Mouse (Mus musculus) neural tube, embryonic 13.5 days (tissue): ENCODE data around the gene Wfikkn2. TPM values are rescaled to one million over a fixed set of nuclear protein-coding genes. Genes with fewer than 3 reads are reported as not detected.
"Not testable (repeated sequence)": the region's sequence is repeated elsewhere in the genome, so short reads cannot be mapped to it uniquely, and the experiment has no call there.

ENCODE experiments used
- ATAC-seq: fragments of 200-750 bp; cut with Nextera tagmentation; 2 replicates; pipeline ENCODE4 v1.8.0; 2017; ENCODE audit warnings: low read depth, mild to moderate bottlenecking, moderate TSS enrichment, moderate library complexity
- H3K27ac ChIP-seq: fragments of 300-500 bp; sonication (generic); replicated peaks from 2 replicates; pipeline ENCODE4 v1.5.1; 2015; ENCODE audit warnings: moderate library complexity, mild to moderate bottlenecking, inconsistent platforms
- H3K27me3 ChIP-seq: fragments of 300-500 bp; sonication (generic); 2 replicates; pipeline ENCODE4 v1.6.1; 2015; ENCODE audit warnings: mild to moderate bottlenecking, inconsistent platforms
- H3K36me3 ChIP-seq: fragments of 300-500 bp; sonication (generic); 2 replicates; pipeline ENCODE4 v1.6.1; 2015; ENCODE audit warnings: mild to moderate bottlenecking, inconsistent platforms
- H3K4me1 ChIP-seq: fragments of 300-500 bp; sonication (generic); replicated peaks from 2 replicates; pipeline ENCODE4 v1.6.1; 2015; ENCODE audit warnings: inconsistent platforms
- H3K4me2 ChIP-seq: fragments of 300-500 bp; sonication (generic); 2 replicates; pipeline ENCODE4 v1.6.1; 2015; ENCODE audit warnings: inconsistent platforms, mild to moderate bottlenecking, moderate library complexity
- H3K4me3 ChIP-seq: fragments of 300-500 bp; sonication (generic); 2 replicates; pipeline ENCODE4 v1.5.1; 2015; ENCODE audit warnings: mild to moderate bottlenecking, inconsistent platforms
- H3K9ac ChIP-seq: fragments of 300-500 bp; sonication (generic); 2 replicates; pipeline ENCODE4 v1.6.1; 2015; ENCODE audit warnings: moderate library complexity, mild to moderate bottlenecking, inconsistent platforms
- H3K9me3 ChIP-seq: fragments of 300-500 bp; sonication (generic); 2 replicates; pipeline ENCODE4 v1.6.1; 2016; ENCODE audit warnings: inconsistent platforms
- WGBS: fragments of 180-500 bp; shearing (Covaris S2); methylation state at CpG from one replicate; pipeline ENCODE4 v1.1.7; 2015; 5-methylcytosine and 5-hydroxymethylcytosine counted together
- polyA plus RNA-seq: library from polyadenylated mRNA; unstranded; fragments of >200 nt; fragmentation: Nextera tagmentation; extraction: Ambion mirVana; gene quantifications from 2 replicates; pipeline ENCODE4 v1.2.1, GENCODE M21; 2015

Gene Wfikkn2
- polyA plus RNA-seq, 1 experiment from 2014 or later, result 3.3 TPM

DNA sequence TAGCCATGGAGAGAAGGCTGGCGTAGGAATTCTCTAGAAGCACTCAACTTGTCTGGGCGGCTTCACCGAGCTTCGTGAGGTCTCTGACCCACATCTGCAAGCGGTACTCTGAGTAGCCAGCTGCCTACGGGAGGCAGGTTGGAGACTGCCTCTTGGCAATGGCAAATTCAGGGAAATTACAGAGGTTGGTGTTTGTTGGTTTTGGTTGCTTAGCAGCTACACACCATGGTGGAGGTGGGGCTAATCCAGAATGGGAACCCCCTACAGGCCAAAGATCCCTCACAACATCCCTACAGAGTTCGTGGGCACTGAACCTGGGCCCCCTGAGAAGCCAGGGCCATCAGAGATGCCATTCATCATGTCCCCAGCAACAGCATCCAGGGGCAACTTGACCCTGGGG lies 29.4 kb upstream of the Wfikkn2 start:
- Histone ChIP-seq H3K9ac (no peak overlapping the region), H3K9me3 (no peaks in the 10 kb centered on the region), H3K4me3 (no peak overlapping the region), H3K4me2 (no peak overlapping the region), H3K27me3 (no peaks in the 10 kb centered on the region), H3K4me1 (peaks cover 9% of the 10 kb centered on the region), H3K27ac (no peak overlapping the region), H3K36me3 (no peaks in the 10 kb centered on the region)
- ATAC-seq, result no peak
- 77% methylated on average over 7 of the region's 7 CpGs for WGBS

DNA sequence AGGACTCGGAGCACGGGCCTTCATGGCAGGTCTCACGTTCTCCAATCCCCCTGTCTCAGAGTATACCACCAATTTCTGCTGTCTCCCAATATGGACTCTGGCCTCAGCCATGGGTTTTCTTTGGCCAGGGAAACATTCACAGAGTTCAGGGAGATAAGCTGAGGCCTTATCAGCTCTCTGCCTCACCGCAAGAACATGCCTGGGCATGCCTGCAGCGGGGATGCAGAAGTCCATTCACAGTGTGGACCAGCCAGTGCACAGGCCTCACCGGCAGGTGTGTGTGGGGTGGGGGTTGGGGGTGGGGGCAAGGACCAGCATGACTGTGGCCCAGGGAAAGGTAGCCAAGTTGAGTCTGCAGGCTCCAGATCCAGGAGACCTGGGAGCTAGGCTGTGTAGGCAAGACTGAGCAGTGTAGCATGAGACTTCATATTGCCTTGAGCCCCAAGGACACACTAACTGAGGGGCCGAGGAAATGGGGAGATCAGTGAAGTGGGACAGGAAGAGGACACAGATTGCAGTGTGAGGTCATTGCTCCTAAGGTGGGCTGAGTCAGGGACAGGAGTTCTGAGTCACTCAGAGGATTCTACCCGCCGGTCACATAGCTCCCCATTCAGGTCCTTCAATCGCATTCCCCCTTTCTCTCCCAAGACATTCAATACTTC lies 28.5 kb upstream of the Wfikkn2 start:
- no peak overlapping the region for H3K27ac ChIP-seq
- H3K36me3 ChIP-seq, result no peaks in the 10 kb centered on the region
- no peaks in the 10 kb centered on the region for H3K27me3 ChIP-seq
- no peak overlapping the region for H3K9ac ChIP-seq
- ATAC-seq, result no peak
- peaks cover 9% of the 10 kb centered on the region for H3K4me1 ChIP-seq
- no peaks in the 10 kb centered on the region for H3K9me3 ChIP-seq
- WGBS, result 91% methylated on average over 10 of the region's 10 CpGs
- no peak overlapping the region for H3K4me3 ChIP-seq
- no peak overlapping the region for H3K4me2 ChIP-seq

DNA sequence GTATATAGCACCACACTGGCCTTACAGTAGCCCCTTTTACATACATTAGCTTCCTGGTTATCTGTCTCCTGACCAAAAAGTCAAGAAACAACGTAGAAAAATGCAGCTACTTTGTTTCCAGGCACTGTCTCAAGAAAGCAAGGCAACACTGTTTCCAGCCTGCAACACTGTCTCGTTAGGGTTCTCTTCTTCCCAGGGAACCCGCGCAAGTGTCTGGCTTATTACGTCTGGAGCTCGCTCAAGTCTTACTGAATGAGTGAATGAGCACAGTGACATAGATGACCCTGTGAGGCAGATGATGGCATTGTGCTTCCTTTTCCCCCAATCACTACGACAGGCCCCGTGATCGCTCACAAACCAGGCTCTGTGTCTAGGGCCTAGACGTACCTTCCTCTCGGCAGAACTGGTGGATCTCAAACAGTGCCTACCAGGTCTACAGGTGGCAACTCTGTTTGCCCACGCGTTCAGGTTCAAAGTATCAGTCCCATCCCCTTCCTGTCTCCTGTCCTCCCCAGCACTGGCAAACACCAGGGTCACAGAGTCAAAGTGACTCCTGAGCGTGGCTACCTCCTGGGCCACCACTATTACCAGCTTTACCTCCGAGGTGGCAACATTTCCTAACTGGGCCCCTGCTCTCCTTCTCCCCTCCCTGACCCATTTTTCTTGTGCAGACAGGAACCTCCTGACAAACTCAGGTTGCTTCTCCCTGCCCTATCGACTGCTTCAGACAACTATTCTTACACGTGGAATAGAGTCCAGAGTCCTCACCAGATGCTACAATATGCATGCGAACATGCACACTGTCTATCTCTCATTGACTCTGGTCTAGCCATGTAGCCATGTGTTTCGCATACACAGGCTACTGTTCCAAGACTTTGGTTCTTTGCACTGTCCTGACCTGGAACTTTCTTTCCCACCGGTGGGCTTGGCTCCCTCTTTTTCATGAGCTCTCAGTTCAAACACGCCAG lies 27.4 kb upstream of the Wfikkn2 start:
- H3K9ac ChIP-seq, result no peak overlapping the region
- WGBS, result 89% methylated on average over 21 of the region's 21 CpGs

DNA sequence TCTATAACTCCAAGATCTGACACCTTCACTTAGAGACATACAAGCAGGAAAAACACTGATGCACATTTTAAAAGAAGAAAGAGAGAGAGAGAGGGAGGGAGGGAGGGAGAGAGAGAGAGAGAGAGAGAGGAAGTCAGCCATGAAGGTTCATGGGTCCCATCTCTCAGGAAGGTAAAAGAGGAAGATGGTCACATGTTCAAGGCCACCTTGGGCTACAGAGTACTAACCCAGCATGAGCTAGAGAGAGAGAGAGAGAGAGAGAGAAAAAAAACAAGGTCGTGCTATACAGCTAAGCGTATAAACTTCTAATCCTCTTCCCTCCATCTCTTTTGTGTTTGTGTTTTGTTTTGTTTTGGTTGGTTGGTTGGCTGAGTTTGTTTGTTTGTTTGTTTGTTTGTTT lies 25.2 kb upstream of the Wfikkn2 start:
- 92% methylated on average over 2 of the region's 2 CpGs for WGBS
- Histone ChIP-seq H3K4me1 (no peaks in the 10 kb centered on the region), H3K36me3 (no peaks in the 10 kb centered on the region), H3K27me3 (no peaks in the 10 kb centered on the region), H3K9me3 (no peaks in the 10 kb centered on the region), H3K4me2 (no peak overlapping the region), H3K4me3 (no peak overlapping the region), H3K9ac (no peak overlapping the region), H3K27ac (no peak overlapping the region)
- ATAC-seq, result no peak

More for the DNA sequence above, 27.4 kb upstream of the Wfikkn2 start:
- no peaks in the 10 kb centered on the region for H3K36me3 ChIP-seq
- no peaks in the 10 kb centered on the region for H3K9me3 ChIP-seq
- H3K27me3 ChIP-seq, result no peaks in the 10 kb centered on the region
- peaks cover 9% of the 10 kb centered on the region for H3K4me1 ChIP-seq
- no peak overlapping the region for H3K4me2 ChIP-seq
- no peak overlapping the region for H3K4me3 ChIP-seq
- H3K27ac ChIP-seq, result no peak overlapping the region
- ATAC-seq, result no peak

DNA sequence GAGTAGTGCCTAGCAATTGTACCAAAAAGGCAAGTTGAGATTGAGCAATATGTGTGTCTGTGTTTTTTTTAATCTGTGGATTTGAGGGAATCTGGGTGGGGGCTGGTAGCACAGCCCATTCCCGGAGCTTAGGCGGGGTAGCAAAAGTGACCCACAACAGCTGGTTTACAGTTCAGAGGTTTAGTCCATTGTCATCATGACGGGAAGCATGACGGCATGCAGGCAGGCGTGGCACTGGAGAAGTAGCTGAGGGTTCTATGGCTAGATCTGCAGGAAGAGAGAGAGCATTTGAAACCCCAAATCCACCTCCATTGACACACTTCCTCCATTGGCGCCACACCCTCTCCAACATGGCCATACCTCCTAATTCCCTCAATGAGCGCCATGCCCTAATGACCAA lies 24.1 kb upstream of the Wfikkn2 start:
- H3K4me1 ChIP-seq, result peaks cover 7% of the 10 kb centered on the region
- no peaks in the 10 kb centered on the region for H3K27me3 ChIP-seq
- no peak for ATAC-seq
- 92% methylated on average over 7 of the region's 7 CpGs for whole genome bisulfite sequencing
- no peak overlapping the region for H3K4me2 ChIP-seq
- H3K27ac ChIP-seq, result no peak overlapping the region
- H3K4me3 ChIP-seq, result no peak overlapping the region
- H3K9ac ChIP-seq, result no peak overlapping the region
- H3K36me3 ChIP-seq, result no peaks in the 10 kb centered on the region
- H3K9me3 ChIP-seq, result no peaks in the 10 kb centered on the region

DNA sequence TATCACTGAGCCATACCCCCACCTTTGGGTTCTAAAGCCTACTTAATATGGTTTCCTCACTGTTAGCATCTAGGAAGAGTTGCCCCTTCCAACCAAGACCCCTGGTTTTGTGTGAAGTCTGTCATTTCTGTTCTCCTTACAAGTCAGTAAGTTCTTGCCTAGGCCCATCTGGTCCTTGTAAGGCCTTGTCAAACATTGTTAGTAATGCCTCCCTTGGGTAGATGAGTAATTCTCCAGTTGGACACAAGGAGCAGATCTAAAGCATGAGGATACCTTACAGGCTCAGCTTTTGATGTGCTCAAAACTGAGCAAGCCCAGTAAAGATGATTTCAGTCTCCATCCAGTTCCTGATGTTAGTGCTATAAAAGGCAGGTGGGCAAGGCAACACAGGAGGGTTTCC lies 23.0 kb upstream of the Wfikkn2 start:
- H3K27ac ChIP-seq, result no peak overlapping the region
- peaks cover 14% of the 10 kb centered on the region for H3K4me1 ChIP-seq
- ATAC-seq, result no peak
- H3K9ac ChIP-seq, result no peak overlapping the region
- no peaks in the 10 kb centered on the region for H3K9me3 ChIP-seq
- H3K27me3 ChIP-seq, result no peaks in the 10 kb centered on the region
- H3K4me2 ChIP-seq, result no peak overlapping the region
- H3K36me3 ChIP-seq, result no peaks in the 10 kb centered on the region
- no peak overlapping the region for H3K4me3 ChIP-seq

DNA sequence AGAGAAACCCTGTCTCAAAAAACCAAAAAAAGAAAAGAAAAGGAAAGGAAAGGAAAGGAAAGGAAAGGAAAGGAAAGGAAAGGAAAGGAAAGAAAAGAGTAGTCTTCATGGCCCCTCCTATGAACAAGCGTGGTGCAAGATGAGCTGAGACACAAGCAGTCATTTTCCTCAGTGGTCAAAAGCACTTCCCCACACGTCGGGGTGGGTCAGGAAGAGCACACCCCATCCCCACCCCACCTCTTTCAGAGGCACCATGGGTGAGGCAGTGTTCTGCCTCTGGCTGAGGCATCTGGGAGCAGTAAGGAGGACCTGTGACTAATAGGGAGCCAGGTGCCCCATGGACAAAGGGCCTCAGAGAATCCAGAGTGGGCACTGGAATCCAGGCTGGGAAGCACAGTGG lies 20.4 kb upstream of the Wfikkn2 start:
- H3K9me3 ChIP-seq, H3K4me3 ChIP-seq, H3K27me3 ChIP-seq, H3K9ac ChIP-seq, H3K27ac ChIP-seq, ATAC-seq, H3K36me3 ChIP-seq, H3K4me2 ChIP-seq: not testable (repeated sequence)
- peaks cover 14% of the 10 kb centered on the region for H3K4me1 ChIP-seq
- 81% methylated on average over 3 of the region's 3 CpGs for WGBS

DNA sequence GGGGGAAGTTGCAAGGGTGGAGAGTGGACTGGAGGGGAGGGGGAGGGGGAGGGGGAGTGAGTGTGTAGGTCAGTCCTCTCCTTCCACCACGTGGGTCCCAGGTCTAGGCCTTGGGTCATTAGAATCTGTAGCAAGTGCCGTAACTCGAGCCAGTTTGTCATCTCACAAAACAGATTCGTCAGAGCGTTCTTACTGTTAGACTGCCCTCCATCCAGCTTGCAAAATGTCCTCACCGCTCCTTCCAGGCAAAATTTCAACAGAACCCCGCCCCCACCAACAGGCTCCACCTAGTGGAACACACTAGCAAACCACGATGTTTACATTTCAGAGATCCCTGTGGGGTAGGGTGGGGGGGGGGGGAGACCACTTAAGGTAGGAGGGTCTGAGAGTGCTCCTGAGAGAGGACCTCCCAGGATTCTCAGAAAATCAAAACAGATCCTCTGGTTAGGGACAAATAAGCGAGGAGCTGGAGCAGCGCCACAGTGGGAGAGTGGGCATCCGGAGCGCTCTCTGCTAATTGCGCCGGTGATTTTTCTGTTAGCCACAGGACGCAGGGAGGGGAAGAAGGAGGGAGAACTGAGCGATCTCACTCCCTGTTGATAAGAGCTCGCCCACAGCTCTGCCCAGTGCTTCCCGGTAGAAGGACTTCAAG lies 19.5 kb upstream of the Wfikkn2 start:
- WGBS, result under 1% methylated on average over 18 of the region's 18 CpGs
- peak overlapping the region; percentile 52; the same call in 1 of the 2 replicates for H3K27ac ChIP-seq

DNA sequence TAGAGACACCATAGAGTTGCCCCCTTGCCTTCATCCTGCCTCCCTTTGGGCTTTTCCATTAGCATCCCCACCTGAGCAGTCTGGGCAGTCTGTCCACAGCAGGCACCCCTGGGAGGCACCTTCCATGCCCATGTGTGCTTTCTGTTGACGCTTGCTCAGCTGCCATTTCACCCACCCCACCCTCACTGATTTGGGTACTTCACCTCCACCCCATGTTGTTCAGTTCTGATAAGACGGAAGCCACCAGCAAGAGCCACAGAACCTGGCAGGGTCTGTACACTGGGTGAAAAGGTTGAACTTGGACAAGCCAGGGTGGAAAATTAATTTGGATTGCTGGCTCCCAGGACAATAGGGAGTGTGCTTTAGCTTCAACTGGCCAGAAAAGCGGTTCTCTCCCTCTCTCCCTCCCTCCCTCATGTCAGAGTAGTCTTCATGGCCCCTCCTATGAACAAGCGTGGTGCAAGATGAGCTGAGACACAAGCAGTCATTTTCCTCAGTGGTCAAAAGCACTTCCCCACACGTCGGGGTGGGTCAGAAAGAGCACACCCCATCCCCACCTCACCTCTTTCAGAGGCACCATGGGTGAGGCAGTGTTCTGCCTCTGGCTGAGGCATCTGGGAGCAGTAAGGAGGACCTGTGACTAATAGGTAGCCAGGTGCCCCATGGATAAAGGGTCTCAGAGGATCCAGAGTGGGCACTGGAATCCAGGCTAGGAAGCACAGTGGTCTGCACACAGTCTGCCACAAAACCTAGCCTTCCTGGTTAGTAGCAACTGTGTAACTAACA lies 16.0 kb upstream of the Wfikkn2 start:
- Histone ChIP-seq H3K36me3 (no peaks in the 10 kb centered on the region), H3K27ac (no peak overlapping the region), H3K4me3 (no peak overlapping the region), H3K4me1 (peaks cover 14% of the 10 kb centered on the region), H3K9me3 (no peaks in the 10 kb centered on the region), H3K27me3 (no peaks in the 10 kb centered on the region), H3K9ac (no peak overlapping the region), H3K4me2 (no peak overlapping the region)
- no peak for ATAC-seq
- WGBS, result 67% methylated on average over 6 of the region's 6 CpGs

More for the DNA sequence above, 19.5 kb upstream of the Wfikkn2 start:
- Histone ChIP-seq H3K4me2 (peak overlapping the region; percentile 58), H3K4me3 (peak overlapping the region; percentile 34), H3K27me3 (no peaks in the 10 kb centered on the region), H3K9me3 (no peaks in the 10 kb centered on the region), H3K4me1 (peaks cover 14% of the 10 kb centered on the region), H3K9ac (peak overlapping the region; percentile 62), H3K36me3 (no peaks in the 10 kb centered on the region)
- peak; percentile 62 for ATAC-seq

DNA sequence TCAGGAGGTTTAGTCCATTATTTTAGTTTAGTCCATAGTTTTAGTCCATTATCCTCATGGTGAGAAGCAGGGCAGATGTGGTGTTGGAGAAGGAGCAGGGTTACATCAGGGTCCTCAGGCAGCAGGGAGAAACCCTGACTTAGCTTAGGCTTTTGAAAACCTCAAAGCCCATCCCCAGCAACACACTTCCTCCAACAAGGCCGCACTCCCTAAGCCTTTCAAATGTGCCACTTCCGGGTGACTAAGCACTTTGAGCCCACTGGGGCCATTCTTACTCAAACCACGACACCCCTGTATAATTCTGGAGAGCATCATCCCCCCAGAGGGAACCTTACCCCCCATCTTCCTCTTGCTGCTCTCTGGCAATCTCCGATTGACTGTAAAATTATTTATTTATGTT lies 14.0 kb upstream of the Wfikkn2 start:
- Histone ChIP-seq H3K4me3 (no peak overlapping the region), H3K4me2 (no peak overlapping the region), H3K9ac (no peak overlapping the region), H3K36me3 (no peaks in the 10 kb centered on the region), H3K9me3 (no peaks in the 10 kb centered on the region), H3K27me3 (no peaks in the 10 kb centered on the region), H3K4me1 (peaks cover 6% of the 10 kb centered on the region), H3K27ac (no peak overlapping the region)
- 44% methylated on average over 4 of the region's 4 CpGs for WGBS
- no peak for ATAC-seq

DNA sequence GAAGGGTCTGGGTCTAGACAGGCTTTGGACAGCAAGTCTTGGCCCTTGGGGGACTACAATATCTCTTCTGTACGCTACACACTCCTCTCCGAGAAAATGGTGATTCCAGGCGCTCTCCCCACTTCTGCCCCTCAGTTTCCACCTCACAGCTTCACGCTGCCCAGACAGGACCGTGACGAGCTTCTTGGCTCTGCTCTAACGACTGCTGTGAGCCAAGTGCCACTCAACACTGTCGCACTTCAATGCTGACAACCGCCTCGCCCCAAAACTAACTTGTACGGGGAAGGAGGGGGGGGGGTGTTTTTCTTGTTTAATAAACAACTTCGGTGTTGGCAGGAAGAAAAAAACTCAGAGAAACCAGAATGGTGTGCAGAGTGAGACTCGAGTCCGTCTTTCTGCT lies 12.2 kb upstream of the Wfikkn2 start:
- H3K27ac ChIP-seq, result no peak overlapping the region
- H3K4me2 ChIP-seq, result no peak overlapping the region
- no peak overlapping the region for H3K4me3 ChIP-seq
- H3K9me3 ChIP-seq, result no peaks in the 10 kb centered on the region
- H3K4me1 ChIP-seq, result no peaks in the 10 kb centered on the region
- whole genome bisulfite sequencing, result 78% methylated on average over 14 of the region's 14 CpGs
- H3K36me3 ChIP-seq, result no peaks in the 10 kb centered on the region
- no peaks in the 10 kb centered on the region for H3K27me3 ChIP-seq
- H3K9ac ChIP-seq, result no peak overlapping the region
- no peak for ATAC-seq
